In the genomic region with DNA sequence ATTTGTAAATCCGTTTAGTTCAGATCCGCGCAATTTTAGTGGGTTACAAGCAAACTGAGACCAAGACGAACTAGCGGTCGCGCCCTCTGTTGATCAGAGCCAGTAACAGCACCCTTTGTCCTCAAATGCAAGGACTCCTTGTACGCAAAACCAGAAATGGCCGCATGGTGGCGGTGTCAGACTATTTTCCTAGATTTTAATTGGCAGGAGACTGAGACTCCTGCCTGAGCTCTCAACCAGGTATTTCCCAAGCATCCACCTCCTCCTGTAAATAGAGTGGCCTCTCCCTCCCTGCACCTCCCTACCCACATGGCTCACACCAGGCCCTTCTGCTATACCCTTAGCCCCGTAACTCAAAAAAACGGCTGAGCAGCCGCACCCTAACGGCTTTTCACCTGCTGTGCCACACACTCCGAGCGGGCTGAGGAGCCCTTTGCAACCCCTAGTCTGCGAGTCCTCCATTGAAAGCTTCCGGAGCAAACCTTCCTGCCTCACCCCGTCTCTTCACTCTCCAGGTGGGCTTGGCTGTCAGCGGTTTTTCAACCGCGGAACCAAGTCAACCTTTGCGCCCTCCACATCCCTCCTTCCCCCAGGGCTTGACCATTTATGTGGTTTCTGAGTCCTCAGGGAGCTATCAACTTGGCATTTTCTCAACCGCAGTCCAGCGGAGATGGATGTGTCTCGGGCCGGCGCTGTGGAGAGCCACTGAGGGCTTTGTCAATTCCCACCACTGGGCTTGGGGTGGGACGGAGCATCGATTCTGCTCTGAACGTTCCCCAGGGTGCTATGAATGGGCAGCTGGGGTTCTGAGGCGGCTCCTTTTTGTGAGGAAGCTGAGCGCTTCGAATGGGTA, we compare ENCODE assay signal across 8 mouse cellular contexts. TPM values are rescaled to one million over a fixed set of nuclear protein-coding genes. Genes with fewer than 3 reads are reported as not detected.
DNase-seq lines count a peak whose midpoint lies in the region; ATAC-seq and TF ChIP-seq lines count a peak whose summit lies in the region.

No protein-coding gene starts in this region.

- peak overlapping the region; percentile 49 for H3K4me3 ChIP-seq in left cerebral cortex, adult 2 months

- intact Hi-C loops in left cerebral cortex, adult 2 months (cut with DNase I) = loop anchor here (1.0 to 2.0 kb wide), 4 partner anchors 42 to 298 kb away; no protein-coding TSS in a partner anchor

- ATAC-seq in megakaryocyte, adult 5-6 weeks (ENCODE audit: poor library complexity, severe bottlenecking) = peak; percentile 99

- TF ChIP-seq CTCF in left cerebral cortex, adult 2 months (IDR thresholded peaks at IDR 0.05) = peak; percentile 98

- H3K27ac ChIP-seq in left cerebral cortex, adult 2 months = no peak overlapping the region

- DNase-seq in adipocyte (ENCODE audit: low spot score) = peak; percentile 92
- peak; percentile 97 for DNase-seq in embryo, embryonic 10 days (ENCODE audit: low spot score)
- DNase-seq in gastrocnemius, postnatal 10 days = peak; percentile 92
- DNase-seq in hindlimb bud, embryonic 11.5 days (ENCODE audit: extremely low spot score, low read depth, low spot score) = peak; percentile 97
- peak; percentile 93 to 98 for DNase-seq in left cerebral cortex, adult 2 months (ENCODE audit: extremely low spot score in 1 of 2, low spot score in 2 of 2)
- peak; percentile 99 for DNase-seq in right cerebral cortex, adult 2 months (ENCODE audit: low spot score in 2 of 2)
- DNase-seq in urinary bladder, postnatal 10 days (ENCODE audit: low spot score) = peak; percentile 79

RNA-seq across cellular contexts. Expression of a gene that starts 1.8 kb away (rescaled TPM):
- not detected for total RNA-seq in gastrocnemius, postnatal 10 days (2021)
- total RNA-seq in left cerebral cortex, adult 2 months (2021) = not detected
- not detected in 2 replicates for total RNA-seq in megakaryocyte, adult 5-6 weeks (2015)
- total RNA-seq in megakaryocyte, adult 5-6 weeks (2017) = not detected in 2 replicates

RNA-seq across cellular contexts. Expression of a gene that starts 5.8 kb away (rescaled TPM):
- not detected for total RNA-seq in gastrocnemius, postnatal 10 days (2021)
- total RNA-seq in left cerebral cortex, adult 2 months (2021) = not detected
- not detected in 2 replicates for total RNA-seq in megakaryocyte, adult 5-6 weeks (2015)
- total RNA-seq in megakaryocyte, adult 5-6 weeks (2017) = not detected in 2 replicates

RNA-seq across cellular contexts. Expression of a gene that starts 16.5 kb away (rescaled TPM):
- total RNA-seq in gastrocnemius, postnatal 10 days (2021) = 10 to 100 TPM; 23.7 to 35.0 TPM
- 10 to 100 TPM; 70.1 to 80.9 TPM for total RNA-seq in left cerebral cortex, adult 2 months (2021)
- 19.9 and 20.8 TPM in 2 replicates for total RNA-seq in megakaryocyte, adult 5-6 weeks (2015)
- total RNA-seq in megakaryocyte, adult 5-6 weeks (2017) = 17.2 and 23.0 TPM in 2 replicates

RNA-seq across cellular contexts. Expression of a gene that starts 16.5 kb away (rescaled TPM):
- under 1 TPM; 0.23 to 0.61 TPM for total RNA-seq in gastrocnemius, postnatal 10 days (2021)
- total RNA-seq in left cerebral cortex, adult 2 months (2021) = 1 to 10 TPM; 1.2 to 1.3 TPM
- 3.0 and 3.1 TPM in 2 replicates for total RNA-seq in megakaryocyte, adult 5-6 weeks (2015)
- total RNA-seq in megakaryocyte, adult 5-6 weeks (2017) = 0.62 and 0.94 TPM in 2 replicates

RNA-seq across cellular contexts. Expression of a gene that starts 27.0 kb away (rescaled TPM):
- not detected for total RNA-seq in gastrocnemius, postnatal 10 days (2021)
- total RNA-seq in left cerebral cortex, adult 2 months (2021) = not detected
- not detected in 2 replicates for total RNA-seq in megakaryocyte, adult 5-6 weeks (2015)
- not detected in 2 replicates for total RNA-seq in megakaryocyte, adult 5-6 weeks (2017)
